Mouse (Mus musculus) megakaryocyte-erythroid progenitor cell, adult 5-6 weeks (primary cell): ENCODE results near the gene Scarf1. TPM values are rescaled to one million over a fixed set of nuclear protein-coding genes. Genes with fewer than 3 reads are reported as not detected.

ENCODE experiments used
- ATAC-seq: replicated peaks from 2 replicates; pipeline ENCODE4 v1.8.0; 2016; ENCODE audit warnings: mild to moderate bottlenecking, inconsistent platforms; ENCODE audit not compliant: severe bottlenecking, poor library complexity, low FRiP score, low TSS enrichment
- total RNA-seq, 2 experiments: library from RNA; stranded (forward) in 1 of 2; stranded (reverse) in 1 of 2; fragments of 200-1000, 215-1000 nt in 1 of 2; fragments of >200 nt in 1 of 2; fragmentation: Nextera tagmentation in 1 of 2; gene quantifications; 2 replicates each; pipeline ENCODE4 v1.2.3; 2014 to 2017

Gene Scarf1
- total RNA-seq, 2 experiments from 2014 or later, result not detected

GRCm38 (mm10) chr11:75574378-75575123 lies 61.2 kb downstream of the Scarf1 start:
- no peak for ATAC-seq

GRCm38 (mm10) chr11:75575560-75576123 lies 62.3 kb downstream of the Scarf1 start:
- no peak for ATAC-seq

Other genes starting within 250 kb of the Scarf1 start
- gene Rpa1, start 165.2 kb upstream of the Scarf1 start, total RNA-seq (2014; fragmentation: Nextera tagmentation), result 96.8 and 101 TPM in 2 replicates
- 168 and 179 TPM in 2 replicates for gene Rpa1, start 165.2 kb upstream of the Scarf1 start, total RNA-seq (2017)
- 4.0 and 12.1 TPM in 2 replicates for gene Smyd4, start 165.1 kb upstream of the Scarf1 start, total RNA-seq (2014; fragmentation: Nextera tagmentation)
- gene Smyd4, start 165.1 kb upstream of the Scarf1 start, total RNA-seq (2017), result 9.2 and 16.7 TPM in 2 replicates
- gene Serpinf1, start 90.8 kb upstream of the Scarf1 start, total RNA-seq (2014; fragmentation: Nextera tagmentation), result 0.59 TPM in 1 of 2 replicates, not detected in the other
- 0.47 and 6.4 TPM in 2 replicates for gene Serpinf1, start 90.8 kb upstream of the Scarf1 start, total RNA-seq (2017)
- gene Serpinf2, start 73.9 kb upstream of the Scarf1 start, total RNA-seq (2014; fragmentation: Nextera tagmentation), result 1.3 TPM in 1 of 2 replicates, not detected in the other
- not detected in 2 replicates for gene Serpinf2, start 73.9 kb upstream of the Scarf1 start, total RNA-seq (2017)
- gene Wdr81, start 58.8 kb upstream of the Scarf1 start, total RNA-seq (2014; fragmentation: Nextera tagmentation), result 24.6 and 32.2 TPM in 2 replicates
- 7.1 and 23.4 TPM in 2 replicates for gene Wdr81, start 58.8 kb upstream of the Scarf1 start, total RNA-seq (2017)
- gene Tlcd2, start 51.8 kb upstream of the Scarf1 start, total RNA-seq (2014; fragmentation: Nextera tagmentation), result 13.8 and 19.9 TPM in 2 replicates
- 9.5 and 14.7 TPM in 2 replicates for gene Tlcd2, start 51.8 kb upstream of the Scarf1 start, total RNA-seq (2017)
- 160 and 198 TPM in 2 replicates for gene Prpf8, start 26.7 kb upstream of the Scarf1 start, total RNA-seq (2014; fragmentation: Nextera tagmentation)
- gene Prpf8, start 26.7 kb upstream of the Scarf1 start, total RNA-seq (2017), result 118 and 144 TPM in 2 replicates
- 1.5 TPM in 1 of 2 replicates, not detected in the other for gene Rilp, start 3.4 kb upstream of the Scarf1 start, total RNA-seq (2014; fragmentation: Nextera tagmentation)
- 0.72 TPM in 1 of 2 replicates, not detected in the other for gene Rilp, start 3.4 kb upstream of the Scarf1 start, total RNA-seq (2017)
- gene Slc43a2, start 18.2 kb downstream of the Scarf1 start, total RNA-seq (2014; fragmentation: Nextera tagmentation), result 1.2 and 2.2 TPM in 2 replicates
- gene Slc43a2, start 18.2 kb downstream of the Scarf1 start, total RNA-seq (2017), result 1.9 and 2.9 TPM in 2 replicates
- gene Pitpna, start 74.6 kb downstream of the Scarf1 start, total RNA-seq (2014; fragmentation: Nextera tagmentation), result 69.0 and 96.5 TPM in 2 replicates
- 46.2 and 58.2 TPM in 2 replicates for gene Pitpna, start 74.6 kb downstream of the Scarf1 start, total RNA-seq (2017)
- 33.8 and 34.5 TPM in 2 replicates for gene Inpp5k, start 117.4 kb downstream of the Scarf1 start, total RNA-seq (2014; fragmentation: Nextera tagmentation)
- 19.9 and 26.5 TPM in 2 replicates for gene Inpp5k, start 117.4 kb downstream of the Scarf1 start, total RNA-seq (2017)
- gene Myo1c, start 137.0 kb downstream of the Scarf1 start, total RNA-seq (2014; fragmentation: Nextera tagmentation), result 36.5 and 37.4 TPM in 2 replicates
- 13.5 and 32.6 TPM in 2 replicates for gene Myo1c, start 137.0 kb downstream of the Scarf1 start, total RNA-seq (2017)
- gene Crk, start 165.7 kb downstream of the Scarf1 start, total RNA-seq (2014; fragmentation: Nextera tagmentation), result 33.0 and 38.5 TPM in 2 replicates
- 29.5 and 39.8 TPM in 2 replicates for gene Crk, start 165.7 kb downstream of the Scarf1 start, total RNA-seq (2017)
- gene Ywhae, start 219.3 kb downstream of the Scarf1 start, total RNA-seq (2014; fragmentation: Nextera tagmentation), result 346 and 395 TPM in 2 replicates
- 314 and 400 TPM in 2 replicates for gene Ywhae, start 219.3 kb downstream of the Scarf1 start, total RNA-seq (2017)